Mouse (Mus musculus) testis, adult 2 months (tissue): Measurements from ENCODE around the gene Tns1. TPM values are rescaled to one million over a fixed set of nuclear protein-coding genes. Genes with fewer than 3 reads are reported as not detected.

Source experiments
- H3K27ac ChIP-seq: fragments of 200-500 bp; 2 replicates; pipeline ENCODE4 v1.5.1; 2012; ENCODE audit warnings: low read depth, low read length; ENCODE audit not compliant: control insufficient read depth, insufficient read depth
- H3K27me3 ChIP-seq: fragments of 200-500 bp; 2 replicates; pipeline ENCODE4 v1.6.1; 2012; ENCODE audit warnings: mild to moderate bottlenecking, low read length, moderate library complexity; ENCODE audit not compliant: control insufficient read depth, insufficient read depth
- H3K36me3 ChIP-seq: fragments of 200-500 bp; 2 replicates; pipeline ENCODE4 v1.6.1; 2012; ENCODE audit warnings: mild to moderate bottlenecking, low read length; ENCODE audit not compliant: control insufficient read depth, insufficient read depth
- H3K4me1 ChIP-seq: fragments of 200-500 bp; 2 replicates; pipeline ENCODE4 v1.6.1; 2012; ENCODE audit warnings: low read length; ENCODE audit not compliant: control insufficient read depth, insufficient read depth
- H3K4me3 ChIP-seq: fragments of 200-500 bp; 2 replicates; pipeline ENCODE4 v1.5.1; 2012; ENCODE audit warnings: low read depth, mild to moderate bottlenecking, low read length, moderate library complexity, mixed read lengths; ENCODE audit not compliant: control insufficient read depth
- CTCF ChIP-seq: fragments of 200-500 bp; IDR thresholded peaks from 2 replicates; pipeline ENCODE4 v1.5.1; 2012; ENCODE audit warnings: low read depth, mild to moderate bottlenecking, inconsistent platforms, low read length, moderate library complexity; ENCODE audit not compliant: control insufficient read depth, insufficient read depth, insufficient replicate concordance
- POLR2A ChIP-seq: fragments of 200-500 bp; IDR thresholded peaks from 2 replicates; pipeline ENCODE4 v1.6.1; 2012; ENCODE audit warnings: low read depth, mild to moderate bottlenecking, inconsistent platforms, low read length, moderate library complexity; ENCODE audit not compliant: control insufficient read depth
- polyA plus RNA-seq: library from polyadenylated mRNA; depleted of rRNA; stranded (reverse); fragments of >200 nt; gene quantifications from 2 replicates; pipeline ENCODE4 v1.2.3, GENCODE M21; 2012

Gene Tns1
- polyA plus RNA-seq, 1 experiment = 422 TPM

GRCm38 (mm10) chr1:73986268-73987045 is 137.8 kb downstream of the Tns1 start:
- H3K36me3 ChIP-seq = no peaks in the 10 kb centered on the region
- TF ChIP-seq CTCF (no peak), POLR2A (no peak)
- no peak overlapping the region for H3K27ac ChIP-seq

DNA sequence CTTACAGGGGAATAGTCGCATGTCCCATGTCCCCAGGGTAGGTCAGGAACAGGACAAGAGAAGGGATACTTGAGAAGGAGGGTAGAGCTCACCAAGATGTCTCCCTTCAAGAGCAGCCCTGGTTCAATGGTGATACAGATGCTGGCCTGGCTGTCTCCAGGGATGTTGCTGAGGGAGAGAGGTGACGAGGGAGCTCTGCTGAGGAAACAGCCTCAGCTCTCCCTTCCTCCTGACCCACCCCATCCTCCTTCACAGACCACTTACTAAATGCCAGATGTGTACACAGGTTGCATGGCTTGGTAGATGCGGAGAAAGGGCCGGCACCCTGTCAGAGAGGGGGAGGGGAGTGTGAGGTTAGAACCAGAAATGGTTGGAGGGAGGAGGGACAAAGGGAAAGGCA is 138.6 kb downstream of the Tns1 start:
- Histone ChIP-seq H3K4me3 (no peak overlapping the region), H3K36me3 (no peaks in the 10 kb centered on the region), H3K4me1 (no peaks in the 10 kb centered on the region), H3K27me3 (no peaks in the 10 kb centered on the region), H3K27ac (no peak overlapping the region)
- TF ChIP-seq POLR2A (no peak), CTCF (no peak)

More at GRCm38 (mm10) chr1:73986268-73987045, 137.8 kb downstream of the Tns1 start:
- no peaks in the 10 kb centered on the region for H3K27me3 ChIP-seq
- H3K4me1 ChIP-seq = no peaks in the 10 kb centered on the region
- H3K4me3 ChIP-seq = no peak overlapping the region

GRCm38 (mm10) chr1:73979214-73979613 is 145.0 kb downstream of the Tns1 start:
- no peaks in the 10 kb centered on the region for H3K27me3 ChIP-seq
- no peak for TF ChIP-seq POLR2A
- no peak for TF ChIP-seq CTCF
- no peak overlapping the region for H3K27ac ChIP-seq
- no peaks in the 10 kb centered on the region for H3K36me3 ChIP-seq
- peaks cover 3% of the 10 kb centered on the region; the same call in 1 of the 2 replicates for H3K4me1 ChIP-seq
- H3K4me3 ChIP-seq = peak overlapping the region; percentile 62

DNA sequence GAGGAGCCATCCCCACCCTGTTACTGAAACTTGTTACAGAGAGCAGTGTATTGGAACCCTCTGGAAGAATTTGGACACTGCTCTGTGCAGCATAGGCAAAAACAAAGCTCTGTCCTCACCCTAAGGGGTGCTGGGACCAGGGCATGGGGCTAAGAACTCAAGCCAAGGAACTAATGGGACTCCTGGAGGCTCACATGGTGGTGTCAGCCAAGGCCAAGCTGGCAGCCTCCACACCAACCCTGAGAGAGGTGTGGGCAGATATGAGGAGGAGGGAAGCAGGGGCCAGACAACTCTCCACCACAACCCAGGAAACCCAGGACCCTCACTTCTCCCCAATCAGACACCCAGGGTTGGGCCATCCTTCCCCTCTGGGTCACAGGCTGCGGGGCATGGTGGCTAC is 145.7 kb downstream of the Tns1 start:
- H3K27me3 ChIP-seq = no peaks in the 10 kb centered on the region
- H3K36me3 ChIP-seq = no peaks in the 10 kb centered on the region
- TF ChIP-seq POLR2A (no peak), CTCF (no peak)
- H3K4me1 ChIP-seq = peaks cover 3% of the 10 kb centered on the region; the same call in 1 of the 2 replicates
- H3K27ac ChIP-seq = no peak overlapping the region
- H3K4me3 ChIP-seq = no peak overlapping the region

DNA sequence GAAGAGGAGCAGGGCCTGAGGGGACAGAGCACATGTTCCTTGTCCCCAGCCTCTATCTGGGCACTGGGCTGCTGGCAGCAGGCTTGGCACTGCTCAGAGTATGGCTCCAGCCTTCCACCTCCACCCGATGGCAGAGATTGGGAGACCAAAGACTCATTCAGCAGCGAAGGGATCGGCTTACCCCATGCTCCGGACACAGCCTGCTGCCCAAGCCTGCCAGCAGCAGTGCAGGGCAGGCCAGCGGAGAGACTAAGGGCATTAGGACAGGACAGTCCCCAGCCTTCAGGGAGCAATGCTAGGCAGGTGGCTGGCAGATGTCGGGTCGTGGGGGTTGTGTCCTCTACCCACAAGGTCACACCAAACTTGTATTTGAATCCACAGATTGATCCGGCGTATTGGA is 150.3 kb downstream of the Tns1 start:
- no peaks in the 10 kb centered on the region for H3K36me3 ChIP-seq
- H3K4me3 ChIP-seq = no peak overlapping the region
- no peak for TF ChIP-seq CTCF
- no peak for TF ChIP-seq POLR2A
- peaks cover 3% of the 10 kb centered on the region; the same call in 1 of the 2 replicates for H3K4me1 ChIP-seq
- no peak overlapping the region for H3K27ac ChIP-seq
- H3K27me3 ChIP-seq = no peaks in the 10 kb centered on the region

- TF ChIP-seq CTCF (no peak), POLR2A (no peak)
- no peak overlapping the region for H3K27ac ChIP-seq
- H3K27me3 ChIP-seq = no peaks in the 10 kb centered on the region
- H3K4me1 ChIP-seq = peaks cover 3% of the 10 kb centered on the region; the same call in 1 of the 2 replicates
- no peak overlapping the region for H3K4me3 ChIP-seq
- H3K36me3 ChIP-seq = no peaks in the 10 kb centered on the region
Observed at GRCm38 (mm10) chr1:73972726-73973125, 151.5 kb downstream of the Tns1 start.

DNA sequence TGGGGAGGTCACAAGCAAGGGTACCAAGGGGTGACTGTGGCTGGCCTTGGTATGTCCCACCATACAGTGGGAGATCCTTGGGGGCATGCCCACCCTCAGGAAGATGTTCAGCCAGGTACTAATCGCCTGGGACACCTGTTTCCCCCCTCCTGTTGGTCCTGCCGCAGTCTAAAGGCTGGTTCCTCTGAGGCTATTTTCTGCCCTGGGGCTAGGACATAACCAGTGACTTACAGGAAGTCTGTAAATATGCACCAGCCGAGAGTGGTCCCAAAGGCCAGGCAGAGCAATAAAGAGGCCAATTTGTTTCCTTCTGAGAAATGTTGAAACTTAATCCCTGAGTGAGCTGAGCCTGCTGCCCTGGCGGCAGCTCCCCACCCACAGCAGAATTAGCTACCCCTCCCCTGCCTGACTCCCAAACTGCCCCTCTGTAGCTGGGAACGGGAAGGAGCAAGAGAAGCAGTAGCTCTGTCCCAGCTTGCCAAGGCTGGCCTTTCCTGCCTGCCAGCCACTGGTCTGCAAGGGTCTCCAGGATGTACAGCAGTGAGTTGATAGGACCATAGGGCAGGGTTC is 154.0 kb downstream of the Tns1 start:
- H3K27ac ChIP-seq = no peak overlapping the region
- no peaks in the 10 kb centered on the region for H3K27me3 ChIP-seq
- TF ChIP-seq POLR2A (no peak), CTCF (no peak)
- H3K4me3 ChIP-seq = no peak overlapping the region
- H3K36me3 ChIP-seq = no peaks in the 10 kb centered on the region
- no peaks in the 10 kb centered on the region for H3K4me1 ChIP-seq
